Mouse (Mus musculus) kidney, adult 2 months (tissue): ENCODE measurements around the gene Cbarp.
"Not testable (repeated sequence)": the region's sequence is repeated elsewhere in the genome, so short reads cannot be mapped to it uniquely, and the experiment has no call there.

Source experiments
- CTCF ChIP-seq: fragments of 200-500 bp; conservative IDR thresholded peaks from 2 replicates; pipeline ENCODE4 v1.5.1; 2011; ENCODE audit warnings: low read depth, mild to moderate bottlenecking, control low read depth, low read length, moderate library complexity, mixed read lengths; ENCODE audit not compliant: insufficient read depth, insufficient read length
- POLR2A ChIP-seq: fragments of 200-500 bp; IDR thresholded peaks from one replicate; pipeline ENCODE4 v1.6.1; 2011; ENCODE audit warnings: low read depth, low read length, control low read depth

DNA sequence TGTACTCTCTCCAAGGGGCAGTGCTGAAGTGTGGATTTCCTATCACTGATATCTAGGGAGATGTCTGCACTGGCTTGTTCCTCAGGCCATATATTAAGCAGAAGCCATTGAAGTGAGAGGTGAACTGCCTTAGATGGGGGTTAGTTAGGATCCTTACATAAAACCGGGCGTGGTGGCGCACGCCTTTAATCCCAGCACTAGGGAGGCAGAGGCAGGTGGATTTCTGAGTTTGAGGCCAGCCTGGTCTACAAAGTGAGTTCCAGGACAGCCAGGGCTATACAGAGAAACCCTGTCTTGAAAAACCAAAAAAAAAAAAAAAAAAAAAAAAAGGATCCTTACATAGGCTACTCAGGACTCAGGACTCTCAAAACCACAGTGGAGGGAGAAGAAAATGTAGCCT, 25.5 kb upstream of the Cbarp start:
- not testable (repeated sequence) for TF ChIP-seq POLR2A, CTCF
